Mouse (Mus musculus) NIH3T3 (cell line): Measurements from ENCODE around the gene Elmsan1.
"Not testable (repeated sequence)": the region's sequence is repeated elsewhere in the genome, so short reads cannot be mapped to it uniquely, and the experiment has no call there.

ENCODE experiments used
- DNase-seq: peaks from one replicate; pipeline ENCODE4 v3.0.0-alpha.2; 2012; ENCODE audit warnings: low read depth

Elmsan1 gene

GRCm38 (mm10) chr12:84148622-84149012 is 70.1 kb downstream of the Elmsan1 start:
- DNase-seq: no peak

- no peak for DNase-seq
Observed at GRCm38 (mm10) chr12:84147954-84148621, 70.6 kb downstream of the Elmsan1 start, which contains the start of gene Pnma1. Pnma1 (minus strand) TSS chr12:84148489.

GRCm38 (mm10) chr12:84142281-84143050 is 76.2 kb downstream of the Elmsan1 start:
- no peak for DNase-seq

GRCm38 (mm10) chr12:84141271-84141670 is 77.4 kb downstream of the Elmsan1 start:
- DNase-seq: no peak

- no peak for DNase-seq
Observed at GRCm38 (mm10) chr12:84140135-84140534, 78.5 kb downstream of the Elmsan1 start.

GRCm38 (mm10) chr12:84137131-84137530 is 81.5 kb downstream of the Elmsan1 start:
- no peak for DNase-seq

- peak; percentile 55 for DNase-seq
Observed at GRCm38 (mm10) chr12:84132265-84132664, 86.4 kb downstream of the Elmsan1 start.

GRCm38 (mm10) chr12:84129931-84130330 is 88.8 kb downstream of the Elmsan1 start:
- DNase-seq: no peak

- no peak for DNase-seq
Observed at GRCm38 (mm10) chr12:84128576-84128975, 90.1 kb downstream of the Elmsan1 start.

GRCm38 (mm10) chr12:84126899-84127298 is 91.8 kb downstream of the Elmsan1 start:
- no peak for DNase-seq

GRCm38 (mm10) chr12:84125892-84126291 is 92.8 kb downstream of the Elmsan1 start:
- no peak for DNase-seq

GRCm38 (mm10) chr12:84119584-84119983 is 99.1 kb downstream of the Elmsan1 start:
- no peak for DNase-seq

GRCm38 (mm10) chr12:84114153-84114994 is 104.3 kb downstream of the Elmsan1 start, which contains the start of gene Dnal1:
Dnal1 (plus strand) TSS chr12:84114366.
- DNase-seq: peak; percentile 97

GRCm38 (mm10) chr12:84113676-84114075 is 105.0 kb downstream of the Elmsan1 start:
- no peak for DNase-seq

- no peak for DNase-seq
Observed at GRCm38 (mm10) chr12:84110814-84111213, 107.9 kb downstream of the Elmsan1 start.

- DNase-seq: no peak
Observed at GRCm38 (mm10) chr12:84109924-84110323, 108.8 kb downstream of the Elmsan1 start.

- no peak for DNase-seq
Observed at GRCm38 (mm10) chr12:84107692-84108091, 111.0 kb downstream of the Elmsan1 start.

- no peak for DNase-seq
Observed at GRCm38 (mm10) chr12:84107012-84107411, 111.7 kb downstream of the Elmsan1 start.

- no peak for DNase-seq
Observed at GRCm38 (mm10) chr12:84101493-84101845, 117.2 kb downstream of the Elmsan1 start.

- DNase-seq: not testable (repeated sequence)
Observed at GRCm38 (mm10) chr12:84100604-84101492, 117.8 kb downstream of the Elmsan1 start, which contains the start of gene Acot6. Acot6 (plus strand) TSS chr12:84100654.

- no peak for DNase-seq
Observed at GRCm38 (mm10) chr12:84100071-84100470, 118.6 kb downstream of the Elmsan1 start.
